Mouse (Mus musculus) limb, embryonic 10.5 days (tissue): Measurements from ENCODE around the gene Ly6g5b. TPM values are rescaled to one million over a fixed set of nuclear protein-coding genes. Genes with fewer than 3 reads are reported as not detected.

ENCODE experiments used
- DNase-seq: peaks from one replicate; pipeline ENCODE4 v3.0.0-alpha.2; 2017; ENCODE audit warnings: low spot score
- H3K27ac ChIP-seq: fragments of 300-500 bp; sonication (generic); 2 replicates; pipeline ENCODE4 v1.5.1; 2016; ENCODE audit warnings: mild to moderate bottlenecking
- H3K27me3 ChIP-seq: fragments of 300-500 bp; sonication (generic); 2 replicates; pipeline ENCODE4 v1.6.1; 2016; ENCODE audit warnings: low read depth, mild to moderate bottlenecking; ENCODE audit not compliant: poor library complexity, severe bottlenecking
- H3K36me3 ChIP-seq: fragments of 300-500 bp; sonication (generic); 2 replicates; pipeline ENCODE4 v1.6.1; 2016; ENCODE audit warnings: mild to moderate bottlenecking, moderate library complexity
- H3K4me1 ChIP-seq: fragments of 300-500 bp; sonication (generic); 2 replicates; pipeline ENCODE4 v1.6.1; 2016
- H3K4me3 ChIP-seq: fragments of 300-500 bp; sonication (generic); 2 replicates; pipeline ENCODE4 v1.5.1; 2016; ENCODE audit warnings: mild to moderate bottlenecking, moderate library complexity
- H3K9me3 ChIP-seq: fragments of 300-500 bp; sonication (generic); replicated peaks from 2 replicates; pipeline ENCODE4 v1.6.1; 2016; ENCODE audit warnings: mild to moderate bottlenecking
- WGBS: fragments of 180-500 bp; shearing (Covaris S2); methylation state at CpG from one replicate; pipeline ENCODE4 v1.1.7; 2016; 5-methylcytosine and 5-hydroxymethylcytosine counted together
- polyA plus RNA-seq: library from polyadenylated mRNA; unstranded; fragments of >200 nt; fragmentation: Nextera tagmentation; extraction: Ambion mirVana; gene quantifications from 2 replicates; pipeline ENCODE4 v1.2.1, GENCODE M21; 2016

Ly6g5b gene
- polyA plus RNA-seq, 1 experiment from 2014 or later: 1.7 TPM

DNA sequence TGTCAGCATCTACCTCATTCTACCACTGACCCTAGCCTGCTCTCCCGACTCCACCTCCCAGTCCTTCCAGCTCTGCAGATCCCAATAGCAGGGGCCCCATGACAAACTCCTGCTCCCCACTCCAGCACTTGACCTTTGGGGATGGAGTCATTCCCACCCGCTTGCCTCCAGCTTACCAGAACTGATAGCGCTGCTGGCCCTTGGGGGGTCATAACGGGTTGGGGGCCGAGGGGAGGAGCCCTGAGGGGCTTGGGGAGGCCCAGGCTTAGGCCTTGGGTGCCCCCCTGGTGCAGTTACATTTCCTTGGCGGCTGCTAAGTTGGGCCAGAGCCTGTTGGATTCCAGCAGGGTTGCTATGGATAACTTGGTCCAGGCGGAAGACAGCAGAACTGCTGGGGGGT lies 39.4 kb upstream of the Ly6g5b start:
- peaks cover 9% of the 10 kb centered on the region for H3K4me1 ChIP-seq
- DNase-seq: no peak
- H3K27ac ChIP-seq: no peak overlapping the region
- no peaks in the 10 kb centered on the region for H3K27me3 ChIP-seq
- H3K4me3 ChIP-seq: no peak overlapping the region
- WGBS: 96% methylated on average over 7 of the region's 7 CpGs
- H3K9me3 ChIP-seq: no peaks in the 10 kb centered on the region
- peaks cover 99% of the 10 kb centered on the region for H3K36me3 ChIP-seq

GRCm38 (mm10) chr17:35153931-35154330 lies 38.7 kb upstream of the Ly6g5b start:
- Histone ChIP-seq H3K4me3 (no peak overlapping the region), H3K27ac (no peak overlapping the region), H3K9me3 (no peaks in the 10 kb centered on the region), H3K27me3 (no peaks in the 10 kb centered on the region), H3K4me1 (peaks cover 9% of the 10 kb centered on the region), H3K36me3 (peaks cover 99% of the 10 kb centered on the region)
- DNase-seq: no peak
- WGBS: 80% methylated on average over 4 of the region's 4 CpGs

GRCm38 (mm10) chr17:35153077-35153476 lies 37.8 kb upstream of the Ly6g5b start:
- H3K4me3 ChIP-seq: no peak overlapping the region
- H3K36me3 ChIP-seq: peaks cover 99% of the 10 kb centered on the region
- no peaks in the 10 kb centered on the region for H3K9me3 ChIP-seq
- 93% methylated on average over 9 of the region's 9 CpGs for WGBS
- DNase-seq: no peak
- peaks cover 9% of the 10 kb centered on the region for H3K4me1 ChIP-seq
- H3K27me3 ChIP-seq: no peaks in the 10 kb centered on the region
- no peak overlapping the region for H3K27ac ChIP-seq

- 96% methylated on average over 4 of the region's 4 CpGs for WGBS
- H3K27ac ChIP-seq: no peak overlapping the region
- H3K4me3 ChIP-seq: no peak overlapping the region
- peaks cover 9% of the 10 kb centered on the region for H3K4me1 ChIP-seq
- no peaks in the 10 kb centered on the region for H3K27me3 ChIP-seq
- H3K9me3 ChIP-seq: no peaks in the 10 kb centered on the region
- no peak for DNase-seq
- peaks cover 97% of the 10 kb centered on the region for H3K36me3 ChIP-seq
Measured at GRCm38 (mm10) chr17:35152121-35152520, 36.9 kb upstream of the Ly6g5b start.

- no peaks in the 10 kb centered on the region for H3K9me3 ChIP-seq
- H3K27me3 ChIP-seq: no peaks in the 10 kb centered on the region
- no peak for DNase-seq
- H3K27ac ChIP-seq: no peak overlapping the region
- no peaks in the 10 kb centered on the region for H3K4me1 ChIP-seq
- H3K36me3 ChIP-seq: peaks cover 97% of the 10 kb centered on the region
- no peak overlapping the region for H3K4me3 ChIP-seq
- WGBS: 70% methylated on average over 5 of the region's 5 CpGs
Measured at GRCm38 (mm10) chr17:35147922-35148639, 32.9 kb upstream of the Ly6g5b start.

DNA sequence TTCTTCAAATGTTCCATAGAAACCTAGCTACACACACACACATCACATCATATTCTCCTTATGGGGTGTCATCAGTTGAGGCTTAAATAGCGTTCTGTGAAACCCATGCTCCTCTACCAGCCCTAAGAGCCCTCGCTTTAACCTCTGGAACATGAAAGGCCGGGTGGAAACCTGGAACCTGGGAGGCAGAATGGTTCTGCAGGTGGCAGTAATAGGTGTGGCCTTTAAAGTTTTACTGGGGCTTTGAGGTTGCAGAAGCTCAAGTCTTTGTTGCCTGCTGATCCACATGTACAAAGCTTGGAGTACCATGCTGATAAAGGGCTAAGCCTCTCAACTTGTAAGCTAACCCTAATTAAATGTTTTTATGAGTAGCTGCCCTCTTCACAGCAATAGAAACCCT lies 32.1 kb upstream of the Ly6g5b start:
- H3K4me1 ChIP-seq: no peaks in the 10 kb centered on the region
- H3K9me3 ChIP-seq: no peaks in the 10 kb centered on the region
- no peaks in the 10 kb centered on the region for H3K27me3 ChIP-seq
- DNase-seq: no peak
- no peak overlapping the region for H3K4me3 ChIP-seq
- WGBS: 61% methylated on average over 3 of the region's 3 CpGs
- H3K36me3 ChIP-seq: peaks cover 97% of the 10 kb centered on the region
- H3K27ac ChIP-seq: no peak overlapping the region

- peaks cover 97% of the 10 kb centered on the region for H3K36me3 ChIP-seq
- WGBS: 91% methylated on average over 5 of the region's 5 CpGs
- H3K27me3 ChIP-seq: no peaks in the 10 kb centered on the region
- no peak overlapping the region for H3K4me3 ChIP-seq
- DNase-seq: no peak
- no peaks in the 10 kb centered on the region for H3K9me3 ChIP-seq
- no peaks in the 10 kb centered on the region for H3K4me1 ChIP-seq
- no peak overlapping the region for H3K27ac ChIP-seq
Measured at GRCm38 (mm10) chr17:35146139-35146538, 30.9 kb upstream of the Ly6g5b start.

DNA sequence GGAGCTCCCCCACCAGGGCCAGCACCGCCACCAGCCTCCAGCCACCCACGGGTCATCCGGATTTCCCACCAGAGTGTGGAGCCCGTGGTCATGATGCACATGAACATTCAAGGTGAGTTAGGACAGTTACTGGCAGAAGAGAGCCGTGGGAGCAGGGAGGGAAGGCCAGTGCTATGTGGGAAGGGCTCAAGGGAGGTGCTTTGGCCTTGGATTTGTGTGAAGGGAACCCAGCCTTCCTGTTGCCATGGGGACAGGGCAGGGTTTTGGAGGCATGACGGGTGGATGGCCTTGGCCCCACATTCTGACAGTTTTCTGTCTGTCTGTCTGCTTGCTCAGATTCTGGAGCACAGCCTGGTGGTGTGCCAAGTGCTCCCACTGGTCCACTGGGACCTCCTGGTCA lies 26.7 kb upstream of the Ly6g5b start:
- Histone ChIP-seq H3K4me3 (no peak overlapping the region), H3K27ac (no peak overlapping the region), H3K36me3 (peaks cover 97% of the 10 kb centered on the region), H3K27me3 (no peaks in the 10 kb centered on the region), H3K9me3 (no peaks in the 10 kb centered on the region), H3K4me1 (peaks cover 6% of the 10 kb centered on the region; the same call in 1 of the 2 replicates)
- no peak for DNase-seq
- WGBS: 91% methylated on average over 6 of the region's 6 CpGs

GRCm38 (mm10) chr17:35140490-35140996 lies 25.3 kb upstream of the Ly6g5b start:
- H3K27ac ChIP-seq: no peak overlapping the region
- 82% methylated on average over 16 of the region's 16 CpGs for WGBS
- no peaks in the 10 kb centered on the region for H3K27me3 ChIP-seq
- peaks cover 83% of the 10 kb centered on the region for H3K36me3 ChIP-seq
- peaks cover 14% of the 10 kb centered on the region for H3K4me1 ChIP-seq
- no peak for DNase-seq
- no peaks in the 10 kb centered on the region for H3K9me3 ChIP-seq
- H3K4me3 ChIP-seq: no peak overlapping the region

GRCm38 (mm10) chr17:35139269-35139668 lies 24.0 kb upstream of the Ly6g5b start:
- 93% methylated on average over 3 of the region's 3 CpGs for WGBS
- Histone ChIP-seq H3K27ac (no peak overlapping the region), H3K27me3 (no peaks in the 10 kb centered on the region), H3K4me3 (no peak overlapping the region), H3K36me3 (peaks cover 70% of the 10 kb centered on the region), H3K9me3 (no peaks in the 10 kb centered on the region), H3K4me1 (peaks cover 14% of the 10 kb centered on the region)
- no peak for DNase-seq

GRCm38 (mm10) chr17:35135591-35136320 lies 20.5 kb upstream of the Ly6g5b start:
- Histone ChIP-seq H3K27me3 (no peaks in the 10 kb centered on the region), H3K4me1 (peaks cover 14% of the 10 kb centered on the region), H3K9me3 (no peaks in the 10 kb centered on the region), H3K27ac (peak overlapping the region; percentile 97), H3K36me3 (peaks cover 37% of the 10 kb centered on the region), H3K4me3 (peak overlapping the region; percentile 85)
- DNase-seq: no peak
- under 1% methylated on average over 43 of the region's 43 CpGs for WGBS

DNA sequence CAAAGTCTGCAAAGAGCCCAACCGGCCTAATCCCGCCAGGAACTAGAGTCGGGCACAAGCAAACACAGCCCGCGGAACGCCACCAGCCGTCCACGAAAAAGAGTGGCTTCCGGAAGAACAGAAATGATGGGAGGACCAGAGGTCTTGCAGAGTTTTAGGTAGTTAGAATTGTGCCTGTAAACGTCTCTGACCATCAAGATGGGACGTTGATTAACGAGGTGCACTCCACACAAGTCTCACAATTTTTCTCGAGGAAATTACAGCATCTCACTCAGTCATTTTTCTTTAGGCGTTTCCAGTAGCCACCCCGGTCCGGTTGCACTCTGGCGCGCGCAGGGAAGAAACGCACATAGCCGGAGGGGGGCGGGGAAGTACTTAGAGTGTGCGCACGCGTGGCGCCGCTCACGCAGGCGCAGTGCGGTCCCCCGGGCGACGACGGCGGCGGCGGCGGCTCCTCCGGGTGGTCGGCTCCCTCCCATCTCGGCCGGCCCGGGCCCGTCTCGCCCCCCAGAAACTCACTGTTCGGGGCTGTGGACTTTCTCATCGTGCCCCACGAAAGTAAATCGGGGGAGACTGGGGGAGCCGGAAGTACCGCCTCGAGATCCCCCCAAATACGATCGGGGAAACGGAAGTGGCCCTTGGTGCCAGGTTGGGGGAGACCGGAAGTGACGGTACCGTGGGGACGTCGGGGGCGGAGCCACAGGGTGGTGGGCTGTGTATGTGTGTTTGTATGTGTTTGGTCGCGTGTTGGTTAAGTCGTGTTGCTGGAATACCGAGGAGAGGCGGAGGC lies 19.8 kb upstream of the Ly6g5b start, which contains the start of gene Bag6:
Bag6 (plus strand) TSS at position 378 of the 790 bp plus-strand sequence.
- Histone ChIP-seq H3K27ac (peak within 1 kb of the TSS; percentile 97), H3K36me3 (peaks cover 32% of the 10 kb centered on the region), H3K27me3 (no peaks in the 10 kb centered on the region), H3K4me3 (peak within 1 kb of the TSS; percentile 85), H3K4me1 (peaks cover 14% of the 10 kb centered on the region), H3K9me3 (no peaks in the 10 kb centered on the region)
- whole genome bisulfite sequencing: under 1% methylated on average over 66 of the region's 66 CpGs
- DNase-seq: peak; percentile 96
